Mouse (Mus musculus): ENCODE data around the gene Arhgap5. TPM values are rescaled to one million over a fixed set of nuclear protein-coding genes. Genes with fewer than 3 reads are reported as not detected.

Arhgap5 gene
- polyA plus RNA-seq (2015; fragmentation: Nextera tagmentation; extraction: Ambion mirVana): 31.0 and 31.7 TPM in 2 replicates

DNA sequence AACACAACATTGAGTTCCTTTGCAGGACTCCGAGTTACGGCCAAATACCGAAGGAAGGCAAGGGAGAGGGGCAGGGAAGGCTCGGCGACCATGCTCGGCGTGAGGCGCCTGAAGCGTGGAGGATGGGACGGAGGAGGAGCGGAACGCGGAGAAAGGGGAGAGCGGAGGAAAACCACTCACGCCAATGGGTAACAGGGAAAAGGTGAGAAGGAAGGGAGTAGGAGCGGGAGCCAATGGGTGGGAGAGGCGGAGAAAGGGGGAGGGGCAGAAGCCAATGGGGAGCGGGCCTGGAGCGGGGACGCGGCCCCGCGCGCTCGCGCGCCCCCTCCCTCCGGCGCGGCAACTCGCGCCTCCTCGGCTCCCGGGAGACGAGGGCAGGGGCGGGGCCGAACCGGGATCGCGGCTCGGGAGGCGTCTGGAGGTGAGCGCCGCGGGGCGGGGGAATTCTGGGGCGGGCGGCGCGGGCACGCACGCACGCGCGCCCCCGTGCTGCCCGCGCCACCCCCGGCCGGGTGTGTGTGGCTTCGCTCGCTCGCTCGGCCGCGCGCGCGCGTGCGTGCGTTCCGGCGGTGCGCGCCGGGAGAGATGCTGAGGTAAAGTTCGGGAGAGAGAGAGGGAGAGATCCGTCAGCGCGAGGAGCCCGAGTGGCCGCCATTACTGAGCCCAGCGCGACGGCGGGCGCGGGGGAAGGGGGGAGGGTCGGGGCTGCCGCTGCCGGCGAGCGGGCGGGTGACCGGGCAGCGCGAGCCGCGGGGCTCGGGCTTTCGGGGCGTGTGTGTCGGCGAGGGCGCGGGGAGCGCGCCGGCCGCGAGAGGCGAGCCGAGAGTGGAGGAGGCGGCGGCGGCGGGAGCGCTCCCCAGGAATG, at the start of gene Arhgap5:
Gene Arhgap5 (plus strand): TSS at position 517 of the 865 bp plus-strand sequence.
- Histone ChIP-seq H3K9ac (peak within 1 kb of the TSS; percentile 97), H3K9me3 (replicated peaks) (no peaks in the 10 kb centered on the region), H3K4me2 (peak within 1 kb of the TSS; percentile 75), H3K36me3 (no peaks in the 10 kb centered on the region), H3K27ac (peak within 1 kb of the TSS; percentile 100), H3K4me3 (peak within 1 kb of the TSS; percentile 99), H3K4me1 (replicated peaks) (peaks cover 9% of the 10 kb centered on the region; the same call in 1 of the 2 replicates), H3K27me3 (no peaks in the 10 kb centered on the region)
- peak; percentile 96 for ATAC-seq (replicated peaks; ENCODE audit: insufficient number of reproducible peaks, insufficient read depth, low FRiP score, low read depth)
- under 1% methylated on average over 96 of the region's 119 CpGs for WGBS

DNA sequence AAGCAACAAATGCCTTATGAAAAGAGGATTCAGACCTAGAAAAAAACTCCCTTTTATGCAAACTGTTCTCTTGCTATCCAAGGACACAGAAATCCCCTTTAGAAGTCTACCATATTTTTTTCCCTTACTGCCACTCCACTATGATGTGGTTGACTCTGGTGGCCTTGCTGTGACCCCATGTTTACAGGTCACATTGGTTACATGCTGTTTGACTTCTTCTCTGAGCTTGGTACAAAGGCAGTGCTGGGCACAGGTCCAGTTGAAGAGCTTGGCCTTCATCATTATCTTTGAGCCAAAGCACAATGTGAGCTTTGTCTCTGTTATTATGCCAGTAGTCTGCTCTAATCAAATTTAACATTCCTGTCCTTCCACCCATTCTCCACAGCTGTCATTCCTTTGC, 39.2 kb upstream of the Arhgap5 start:
- Histone ChIP-seq H3K36me3 (no peaks in the 10 kb centered on the region), H3K4me2 (no peak overlapping the region), H3K27me3 (no peaks in the 10 kb centered on the region), H3K4me3 (no peak overlapping the region), H3K4me1 (replicated peaks) (no peaks in the 10 kb centered on the region), H3K27ac (no peak overlapping the region), H3K9ac (no peak overlapping the region), H3K9me3 (replicated peaks) (no peaks in the 10 kb centered on the region)
- no peak for ATAC-seq (replicated peaks; ENCODE audit: insufficient number of reproducible peaks, insufficient read depth, low FRiP score, low read depth)

DNA sequence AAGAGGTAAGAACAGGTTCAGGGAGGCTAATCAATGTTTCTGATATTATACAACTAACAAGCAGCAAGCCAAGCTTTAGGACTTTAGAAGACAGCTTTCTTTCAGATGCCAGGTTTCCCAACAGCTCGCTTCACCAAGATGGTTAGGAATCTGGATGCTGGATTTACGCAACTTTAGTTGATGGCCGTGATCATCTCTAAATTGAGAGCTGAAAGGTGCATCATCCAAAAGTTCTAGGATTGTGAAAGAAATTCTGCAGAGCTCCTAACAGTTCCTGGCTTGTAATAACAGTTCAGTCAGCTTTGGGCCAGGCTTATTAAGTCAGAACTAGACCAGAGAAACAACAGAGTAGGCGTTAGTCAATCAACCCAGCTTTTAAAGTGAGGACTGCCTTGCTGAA, 32.2 kb upstream of the Arhgap5 start:
- Histone ChIP-seq H3K4me1 (replicated peaks) (no peaks in the 10 kb centered on the region), H3K4me3 (no peak overlapping the region), H3K36me3 (no peaks in the 10 kb centered on the region), H3K27me3 (no peaks in the 10 kb centered on the region), H3K9ac (no peak overlapping the region), H3K9me3 (replicated peaks) (no peaks in the 10 kb centered on the region), H3K27ac (no peak overlapping the region), H3K4me2 (no peak overlapping the region)
- ATAC-seq (replicated peaks; ENCODE audit: insufficient number of reproducible peaks, insufficient read depth, low FRiP score, low read depth): no peak
- WGBS: 83% methylated on average over 4 of the region's 4 CpGs

DNA sequence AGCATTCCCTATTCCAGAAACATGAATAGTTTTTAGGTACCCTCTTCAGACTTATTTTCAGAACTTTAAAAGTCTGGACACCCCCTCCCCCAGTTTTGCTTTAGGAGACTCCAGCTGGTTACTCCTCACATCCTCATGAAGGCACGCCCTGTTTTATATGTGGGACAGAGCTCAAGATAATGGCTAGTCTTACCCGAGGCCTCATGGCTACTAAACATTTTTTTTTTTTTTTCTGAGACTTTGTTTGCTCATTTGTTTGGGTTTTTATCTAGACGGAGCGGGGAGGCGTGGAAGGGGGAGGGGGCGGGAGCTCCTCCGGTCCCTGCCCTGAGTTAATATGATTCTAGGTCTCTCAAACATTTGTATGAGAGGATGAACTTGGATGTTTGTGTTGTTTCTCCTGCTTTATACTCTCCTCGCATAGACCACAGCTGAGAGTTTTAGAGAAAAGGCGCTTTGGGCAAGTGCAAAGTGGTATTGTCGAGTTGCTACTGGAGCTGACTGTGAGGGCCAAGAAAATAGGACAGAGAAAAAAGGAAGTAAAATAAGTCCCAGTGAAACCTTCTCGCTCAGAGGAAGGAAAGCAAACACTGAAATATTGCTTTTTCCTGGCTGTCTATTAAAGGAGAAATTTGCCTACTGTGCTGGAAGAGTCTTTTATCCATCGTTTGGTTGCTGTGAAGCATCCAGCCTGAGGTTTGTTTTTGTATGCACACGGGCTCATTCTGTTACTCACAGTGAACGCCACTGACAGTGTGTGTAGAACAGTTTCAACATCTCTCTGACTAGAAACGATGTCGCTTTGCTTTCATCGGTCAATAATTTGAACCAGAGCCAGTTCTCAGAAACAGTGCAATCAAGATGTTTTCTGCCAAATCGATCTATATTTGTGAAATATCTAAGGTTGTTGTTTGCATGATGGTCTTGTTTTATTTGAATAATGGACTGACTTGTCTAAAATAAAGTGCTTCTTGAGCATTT, 29.5 kb upstream of the Arhgap5 start:
- Histone ChIP-seq H3K27ac (no peak overlapping the region), H3K36me3 (no peaks in the 10 kb centered on the region), H3K4me3 (no peak overlapping the region), H3K9ac (no peak overlapping the region), H3K9me3 (replicated peaks) (no peaks in the 10 kb centered on the region), H3K27me3 (no peaks in the 10 kb centered on the region), H3K4me2 (peak overlapping the region; percentile 20; the same call in 1 of the 2 replicates), H3K4me1 (replicated peaks) (peaks cover 4% of the 10 kb centered on the region; the same call in 1 of the 2 replicates)
- 55% methylated on average over 18 of the region's 18 CpGs for WGBS
- ATAC-seq (replicated peaks; ENCODE audit: insufficient number of reproducible peaks, insufficient read depth, low FRiP score, low read depth): no peak

DNA sequence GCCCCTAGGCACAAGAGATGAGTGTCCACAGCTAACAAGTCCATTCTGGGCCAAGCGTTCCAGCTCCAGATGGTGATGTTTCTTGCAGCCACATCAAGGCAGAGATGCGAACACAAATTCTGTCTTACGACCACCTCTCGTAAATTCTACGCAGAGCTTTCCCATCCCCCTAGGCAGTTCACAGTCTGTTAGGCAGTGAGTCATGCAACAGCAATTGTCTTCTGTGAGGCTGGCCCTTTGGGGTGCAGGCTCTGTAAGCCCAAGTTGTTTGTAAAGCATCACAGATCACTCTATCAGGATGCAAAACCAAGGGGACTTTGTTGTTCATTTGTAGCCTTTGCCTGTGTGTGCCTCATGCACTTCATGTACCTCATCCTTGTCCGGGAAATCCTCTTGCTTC, 27.7 kb upstream of the Arhgap5 start:
- peaks cover 11% of the 10 kb centered on the region; the same call in 1 of the 2 replicates for H3K4me1 ChIP-seq (replicated peaks)
- H3K36me3 ChIP-seq: no peaks in the 10 kb centered on the region
- H3K27ac ChIP-seq: no peak overlapping the region
- WGBS: 80% methylated on average over 6 of the region's 6 CpGs
- no peak for ATAC-seq (replicated peaks; ENCODE audit: insufficient number of reproducible peaks, insufficient read depth, low FRiP score, low read depth)
- H3K9me3 ChIP-seq (replicated peaks): no peaks in the 10 kb centered on the region
- H3K27me3 ChIP-seq: no peaks in the 10 kb centered on the region
- no peak overlapping the region for H3K4me2 ChIP-seq
- H3K4me3 ChIP-seq: no peak overlapping the region
- H3K9ac ChIP-seq: no peak overlapping the region

DNA sequence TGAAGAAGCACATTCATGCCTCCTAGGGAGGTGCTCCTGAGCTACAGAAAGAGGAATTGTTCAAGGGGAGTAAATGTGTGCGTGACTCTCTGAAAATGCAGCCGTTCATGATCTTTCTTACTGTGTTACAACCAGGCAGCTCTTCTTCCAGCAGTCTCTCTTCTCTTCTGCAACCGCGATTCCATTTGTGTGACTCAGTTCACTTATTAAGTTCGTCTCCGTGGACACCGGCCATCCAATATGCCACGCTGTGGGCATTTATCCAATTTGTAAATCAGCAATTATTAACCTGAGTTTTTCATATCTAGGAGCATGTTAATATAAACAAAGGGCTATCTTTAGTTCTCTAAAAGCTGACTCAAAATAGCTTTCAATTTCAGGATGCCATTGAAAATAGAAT, 25.2 kb upstream of the Arhgap5 start:
- Histone ChIP-seq H3K36me3 (no peaks in the 10 kb centered on the region), H3K4me2 (no peak overlapping the region), H3K9me3 (replicated peaks) (no peaks in the 10 kb centered on the region), H3K27me3 (no peaks in the 10 kb centered on the region), H3K9ac (no peak overlapping the region), H3K27ac (no peak overlapping the region), H3K4me1 (replicated peaks) (peaks cover 11% of the 10 kb centered on the region; the same call in 1 of the 2 replicates), H3K4me3 (no peak overlapping the region)
- 74% methylated on average over 8 of the region's 8 CpGs for WGBS
- ATAC-seq (replicated peaks; ENCODE audit: insufficient number of reproducible peaks, insufficient read depth, low FRiP score, low read depth): no peak

DNA sequence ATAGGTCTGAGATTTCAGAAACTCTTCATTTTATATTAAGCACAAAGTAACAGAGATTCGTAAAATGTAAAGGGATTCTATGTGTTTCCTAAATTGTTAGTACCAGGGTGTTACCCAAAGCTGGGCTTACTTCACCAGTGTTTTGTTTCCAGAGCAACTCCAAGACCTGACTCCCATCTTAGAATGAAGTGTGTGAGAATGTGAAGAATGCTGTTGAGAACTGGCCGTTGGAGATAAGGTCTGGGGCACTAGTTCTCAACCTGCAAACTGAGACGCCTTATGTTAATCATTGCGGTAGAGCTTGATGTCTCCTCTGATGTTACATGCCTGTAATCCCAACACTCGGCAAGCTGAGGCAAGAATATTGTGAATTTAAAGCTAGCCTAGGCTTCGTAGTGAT, 24.4 kb upstream of the Arhgap5 start:
- H3K36me3 ChIP-seq: no peaks in the 10 kb centered on the region
- no peaks in the 10 kb centered on the region for H3K27me3 ChIP-seq
- no peak overlapping the region for H3K4me2 ChIP-seq
- WGBS: 37% methylated on average over 6 of the region's 6 CpGs
- peaks cover 11% of the 10 kb centered on the region; the same call in 1 of the 2 replicates for H3K4me1 ChIP-seq (replicated peaks)
- no peak for ATAC-seq (replicated peaks; ENCODE audit: insufficient number of reproducible peaks, insufficient read depth, low FRiP score, low read depth)
- no peak overlapping the region for H3K9ac ChIP-seq
- H3K27ac ChIP-seq: no peak overlapping the region
- H3K4me3 ChIP-seq: no peak overlapping the region
- H3K9me3 ChIP-seq (replicated peaks): no peaks in the 10 kb centered on the region

DNA sequence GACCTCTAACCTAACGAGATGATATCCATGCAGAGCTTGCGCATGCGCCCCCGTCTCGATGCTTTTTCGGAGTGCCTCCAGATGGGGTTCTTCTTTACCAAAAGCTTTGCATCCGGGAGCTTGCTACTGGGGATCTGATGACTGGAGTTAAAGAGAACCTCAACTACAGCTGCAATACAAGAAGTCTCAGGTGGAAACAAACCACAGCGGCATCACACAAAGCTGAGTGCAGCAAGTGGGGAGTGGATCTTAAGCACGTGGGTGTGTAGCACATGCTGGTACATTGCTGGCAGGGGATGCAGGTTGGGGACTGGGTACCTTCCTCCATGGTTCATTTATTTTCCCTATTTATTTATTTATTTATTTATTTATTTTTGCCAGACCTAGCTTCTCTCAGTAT, 22.9 kb upstream of the Arhgap5 start:
- ATAC-seq (replicated peaks; ENCODE audit: insufficient number of reproducible peaks, insufficient read depth, low FRiP score, low read depth): no peak
- H3K4me2 ChIP-seq: no peak overlapping the region
- H3K27me3 ChIP-seq: no peaks in the 10 kb centered on the region
- H3K36me3 ChIP-seq: no peaks in the 10 kb centered on the region
- no peaks in the 10 kb centered on the region for H3K9me3 ChIP-seq (replicated peaks)
- H3K4me1 ChIP-seq (replicated peaks): peaks cover 11% of the 10 kb centered on the region; the same call in 1 of the 2 replicates
- no peak overlapping the region for H3K27ac ChIP-seq
- 82% methylated on average over 9 of the region's 9 CpGs for WGBS
- no peak overlapping the region for H3K4me3 ChIP-seq
- no peak overlapping the region for H3K9ac ChIP-seq

DNA sequence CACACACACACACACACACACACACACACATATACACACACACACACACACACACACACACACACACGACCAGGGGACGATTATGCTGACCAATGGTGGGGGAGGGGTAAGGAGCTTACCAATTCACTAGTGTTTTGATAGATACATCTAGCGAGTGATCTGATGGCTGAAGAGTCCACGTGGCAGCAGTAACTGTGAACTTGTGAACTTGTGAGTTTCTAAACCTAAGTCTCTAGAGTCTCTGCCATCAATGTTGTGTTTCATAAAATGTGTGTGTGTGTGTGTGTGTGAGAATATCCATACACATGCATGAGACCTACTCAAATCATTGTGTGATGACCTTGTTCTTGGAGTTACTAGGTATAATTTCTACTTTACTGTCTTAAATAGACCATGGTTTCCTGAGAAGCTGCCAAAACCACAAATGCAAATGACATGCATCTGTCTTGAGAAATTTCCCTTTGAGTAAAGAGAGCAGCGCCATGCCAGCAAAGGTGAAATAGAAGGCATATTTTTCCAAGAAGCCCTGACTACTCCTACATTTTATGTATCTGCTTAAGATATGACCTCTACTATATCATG, 21.7 kb upstream of the Arhgap5 start:
- H3K4me1 ChIP-seq (replicated peaks): peaks cover 11% of the 10 kb centered on the region; the same call in 1 of the 2 replicates
- no peak for ATAC-seq (replicated peaks; ENCODE audit: insufficient number of reproducible peaks, insufficient read depth, low FRiP score, low read depth)
- no peak overlapping the region for H3K4me2 ChIP-seq
- no peak overlapping the region for H3K9ac ChIP-seq
- H3K36me3 ChIP-seq: no peaks in the 10 kb centered on the region
- no peaks in the 10 kb centered on the region for H3K27me3 ChIP-seq
- WGBS: 68% methylated on average over 5 of the region's 5 CpGs
- no peak overlapping the region for H3K27ac ChIP-seq
- H3K4me3 ChIP-seq: no peak overlapping the region
- H3K9me3 ChIP-seq (replicated peaks): no peaks in the 10 kb centered on the region

DNA sequence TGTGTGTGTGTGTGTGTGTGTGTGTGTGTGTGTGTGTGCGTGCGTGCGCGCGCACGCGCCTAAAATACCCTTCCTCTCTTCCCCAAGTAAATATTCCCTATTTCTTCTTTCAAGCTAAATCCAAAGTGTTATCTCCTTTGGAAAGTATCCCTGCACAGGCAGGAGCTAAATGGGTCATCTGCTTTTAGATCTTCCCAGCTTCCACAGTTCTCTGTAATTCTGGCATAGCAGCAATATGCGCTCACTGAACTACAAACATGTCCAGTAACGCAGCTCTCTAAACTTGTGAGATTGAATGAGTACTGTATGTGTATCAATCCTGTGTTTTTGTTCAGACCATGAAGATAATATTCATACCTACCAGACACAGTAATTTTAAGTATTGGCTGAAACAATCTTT, 20.6 kb upstream of the Arhgap5 start:
- WGBS: 95% methylated on average over 9 of the region's 9 CpGs
- peaks cover 12% of the 10 kb centered on the region for H3K4me1 ChIP-seq (replicated peaks)
- no peaks in the 10 kb centered on the region for H3K27me3 ChIP-seq
- H3K27ac ChIP-seq: no peak overlapping the region
- no peak overlapping the region for H3K9ac ChIP-seq
- no peak overlapping the region for H3K4me3 ChIP-seq
- no peak overlapping the region for H3K4me2 ChIP-seq
- no peaks in the 10 kb centered on the region for H3K36me3 ChIP-seq
- ATAC-seq (replicated peaks; ENCODE audit: insufficient number of reproducible peaks, insufficient read depth, low FRiP score, low read depth): no peak
- no peaks in the 10 kb centered on the region for H3K9me3 ChIP-seq (replicated peaks)
